Mouse (Mus musculus) myocyte (in vitro differentiated cells): ENCODE results near the gene Dolpp1.

Experiments
- E2F4 ChIP-seq: IDR thresholded peaks from one replicate; pipeline ENCODE4 v1.6.1; 2011; ENCODE audit warnings: mild to moderate bottlenecking, control low read depth, moderate library complexity; ENCODE audit not compliant: insufficient read depth
- MYOD1 ChIP-seq, 3 experiments: IDR thresholded peaks; one replicate each; pipeline ENCODE4 v1.6.1; 2011; ENCODE audit warnings: control low read depth in 2 of 3, low read depth in 2 of 3, mild to moderate bottlenecking in 2 of 3, moderate library complexity in 1 of 3; ENCODE audit not compliant: insufficient read length in 2 of 3, control insufficient read depth in 1 of 3
- POLR2A ChIP-seq: IDR thresholded peaks from one replicate; pipeline ENCODE4 v1.6.1; 2011; ENCODE audit warnings: low read depth, mild to moderate bottlenecking, control low read depth, moderate library complexity; ENCODE audit not compliant: insufficient read length
- POLR2AphosphoS2 ChIP-seq: IDR thresholded peaks from one replicate; pipeline ENCODE4 v1.6.1; 2011; ENCODE audit warnings: low read depth, control low read depth; ENCODE audit not compliant: insufficient read length

GRCm38 (mm10) chr2:30436809-30437208 is 44.8 kb downstream of the Dolpp1 start:
- TF ChIP-seq POLR2A (no peak), MYOD1 (IDR thresholded peaks at IDR 0.05; ENCODE audit: control insufficient read depth in 1 of 3, insufficient read length in 2 of 3, low read depth in 2 of 3) (no peak), E2F4 (no peak), POLR2AphosphoS2 (no peak)
